Mouse (Mus musculus) liver, embryonic 14.5 days (tissue): ENCODE measurements at regions not wholly inside any gene's neighbourhood (a gene's known extent, or its start where the extent isn't known, plus 50 kb on each side); places are given as distances from the start of the nearest gene placed in this dataset.

ENCODE experiments used
- ATAC-seq: fragments of 200-750 bp; cut with Nextera tagmentation; 2 replicates; pipeline ENCODE4 v1.8.0; 2017; ENCODE audit warnings: moderate number of reproducible peaks, mild to moderate bottlenecking, moderate library complexity; ENCODE audit not compliant: insufficient read depth
- DNase-seq, 3 experiments: peaks; one replicate each; pipeline ENCODE4 v3.0.0-alpha.2; 2012 to 2013; ENCODE audit warnings: low read depth in 3 of 3, low spot score in 3 of 3
- H3K27ac ChIP-seq: fragments of 300-500 bp; sonication (generic); 2 replicates; pipeline ENCODE4 v1.5.1; 2014; ENCODE audit warnings: moderate library complexity, mild to moderate bottlenecking, control low read depth, inconsistent platforms
- H3K27me3 ChIP-seq: fragments of 300-500 bp; sonication (generic); 2 replicates; pipeline ENCODE4 v1.6.1; 2014; ENCODE audit warnings: mild to moderate bottlenecking, low read length, moderate library complexity; ENCODE audit not compliant: control insufficient read depth, insufficient read depth
- H3K36me3 ChIP-seq: fragments of 300-500 bp; sonication (generic); replicated peaks from 2 replicates; pipeline ENCODE4 v1.6.1; 2014; ENCODE audit warnings: low read depth; ENCODE audit not compliant: control insufficient read depth, insufficient read depth
- H3K4me1 ChIP-seq, 2 experiments: fragments of 200-500 bp in 1 of 2; fragments of 300-500 bp in 1 of 2; sonication (generic) in 1 of 2; replicated peaks; 2 replicates each; pipeline ENCODE4 v1.6.1; 2012 to 2014; ENCODE audit warnings: antibody characterized with exemption in 1 of 2, inconsistent platforms in 1 of 2, low read length in 1 of 2; ENCODE audit not compliant: control insufficient read depth in 2 of 2, insufficient read depth in 2 of 2
- H3K4me2 ChIP-seq: fragments of 300-500 bp; sonication (generic); 2 replicates; pipeline ENCODE4 v1.6.1; 2014; ENCODE audit warnings: low read depth, mild to moderate bottlenecking, control low read depth, moderate library complexity
- H3K4me3 ChIP-seq, 2 experiments: fragments of 200-500 bp in 1 of 2; fragments of 300-500 bp in 1 of 2; sonication (generic) in 1 of 2; 2 replicates each; pipeline ENCODE4 v1.5.1; 2012 to 2014; ENCODE audit warnings: low read depth in 2 of 2, low read length in 2 of 2, mild to moderate bottlenecking in 2 of 2, control low read depth in 1 of 2, inconsistent platforms in 1 of 2, moderate library complexity in 1 of 2; ENCODE audit not compliant: insufficient read depth in 1 of 2
- H3K9ac ChIP-seq: fragments of 300-500 bp; sonication (generic); replicated peaks from 2 replicates; pipeline ENCODE4 v1.6.1; 2014; ENCODE audit warnings: mild to moderate bottlenecking, control low read depth, moderate library complexity
- H3K9me3 ChIP-seq: fragments of 300-500 bp; sonication (generic); 2 replicates; pipeline ENCODE4 v1.6.1; 2016; ENCODE audit warnings: low read length, mixed read lengths; ENCODE audit not compliant: control insufficient read depth
- CTCF ChIP-seq: IDR thresholded peaks from 2 replicates; pipeline ENCODE4 v1.5.1; 2016; ENCODE audit warnings: antibody characterized with exemption, low read depth, control low read depth
- EP300 ChIP-seq: IDR thresholded peaks from 2 replicates; pipeline ENCODE4 v1.6.1; 2016; ENCODE audit warnings: antibody characterized with exemption, low read depth
- WGBS: fragments of 180-500 bp; shearing (Covaris S2); extraction: QIAGEN DNeasy Blood & Tissue Kit; methylation state at CpG from one replicate; pipeline ENCODE4 v1.1.7; 2014; ENCODE audit not compliant: insufficient replicate concordance; 5-methylcytosine and 5-hydroxymethylcytosine counted together

GRCm38 (mm10) chr6:81738466-81738865 lies 185.0 kb upstream of the Gcfc2 start:
- H3K27ac ChIP-seq: no peak overlapping the region
- no peak for ATAC-seq
- no peak for DNase-seq
- H3K36me3 ChIP-seq: no peaks in the 10 kb centered on the region
- H3K27me3 ChIP-seq: no peaks in the 10 kb centered on the region
- H3K9ac ChIP-seq: no peak overlapping the region
- TF ChIP-seq EP300: no peak
- no peak for TF ChIP-seq CTCF
- H3K9me3 ChIP-seq: no peaks in the 10 kb centered on the region
- no peaks in the 10 kb centered on the region for H3K4me1 ChIP-seq
- 67% methylated on average over 5 of the region's 5 CpGs for whole genome bisulfite sequencing
- no peak overlapping the region for H3K4me2 ChIP-seq
- no peak overlapping the region for H3K4me3 ChIP-seq

GRCm38 (mm10) chr6:81749681-81750080 lies 173.8 kb upstream of the Gcfc2 start:
- 39% methylated on average over 3 of the region's 3 CpGs for whole genome bisulfite sequencing
- Histone ChIP-seq H3K4me3 (no peak overlapping the region), H3K9ac (no peak overlapping the region), H3K9me3 (no peaks in the 10 kb centered on the region), H3K36me3 (no peaks in the 10 kb centered on the region), H3K27me3 (no peaks in the 10 kb centered on the region), H3K4me2 (no peak overlapping the region), H3K27ac (no peak overlapping the region), H3K4me1 (no peaks in the 10 kb centered on the region)
- ATAC-seq (no peak), DNase-seq (no peak)
- TF ChIP-seq CTCF: no peak
- no peak for TF ChIP-seq EP300

GRCm38 (mm10) chr6:81751631-81752030 lies 171.8 kb upstream of the Gcfc2 start:
- H3K27ac ChIP-seq: no peak overlapping the region
- WGBS: 54% methylated on average over 5 of the region's 5 CpGs
- no peak overlapping the region for H3K4me3 ChIP-seq
- no peaks in the 10 kb centered on the region for H3K9me3 ChIP-seq
- no peaks in the 10 kb centered on the region for H3K4me1 ChIP-seq
- TF ChIP-seq EP300 (no peak), CTCF (no peak)
- H3K4me2 ChIP-seq: no peak overlapping the region
- ATAC-seq (no peak), DNase-seq (no peak)
- H3K9ac ChIP-seq: no peak overlapping the region
- H3K27me3 ChIP-seq: no peaks in the 10 kb centered on the region
- no peaks in the 10 kb centered on the region for H3K36me3 ChIP-seq

- no peak for DNase-seq
- H3K27me3 ChIP-seq: no peaks in the 10 kb centered on the region
- H3K4me2 ChIP-seq: no peak overlapping the region
- no peak overlapping the region for H3K27ac ChIP-seq
- no peaks in the 10 kb centered on the region for H3K4me1 ChIP-seq
- H3K36me3 ChIP-seq: no peaks in the 10 kb centered on the region
- WGBS: 59% methylated on average over 7 of the region's 7 CpGs
- H3K9me3 ChIP-seq: no peaks in the 10 kb centered on the region
- ATAC-seq: no peak
- H3K9ac ChIP-seq: no peak overlapping the region
- TF ChIP-seq EP300: no peak
- TF ChIP-seq CTCF: no peak
- no peak overlapping the region for H3K4me3 ChIP-seq
These were observed 167.2 kb upstream of the Gcfc2 start for GRCm38 (mm10) chr6:81756242-81756641.

GRCm38 (mm10) chr6:81758876-81759275 lies 164.6 kb upstream of the Gcfc2 start:
- WGBS: 67% methylated on average over 5 of the region's 5 CpGs
- no peak overlapping the region for H3K4me2 ChIP-seq
- no peak overlapping the region for H3K27ac ChIP-seq
- ATAC-seq (no peak), DNase-seq (no peak)
- no peaks in the 10 kb centered on the region for H3K9me3 ChIP-seq
- H3K4me1 ChIP-seq: no peaks in the 10 kb centered on the region
- no peak overlapping the region for H3K9ac ChIP-seq
- no peaks in the 10 kb centered on the region for H3K36me3 ChIP-seq
- TF ChIP-seq CTCF (no peak), EP300 (no peak)
- H3K4me3 ChIP-seq: no peak overlapping the region
- H3K27me3 ChIP-seq: no peaks in the 10 kb centered on the region

GRCm38 (mm10) chr6:81760181-81760580 lies 163.3 kb upstream of the Gcfc2 start:
- H3K36me3 ChIP-seq: no peaks in the 10 kb centered on the region
- DNase-seq: no peak
- no peak overlapping the region for H3K4me3 ChIP-seq
- no peaks in the 10 kb centered on the region for H3K4me1 ChIP-seq
- H3K27me3 ChIP-seq: no peaks in the 10 kb centered on the region
- no peak for ATAC-seq
- no peak overlapping the region for H3K9ac ChIP-seq
- no peak overlapping the region for H3K4me2 ChIP-seq
- no peak for TF ChIP-seq CTCF
- TF ChIP-seq EP300: no peak
- 53% methylated on average over 2 of the region's 2 CpGs for WGBS
- no peak overlapping the region for H3K27ac ChIP-seq
- no peaks in the 10 kb centered on the region for H3K9me3 ChIP-seq
